1 mouse cellular context compared by ENCODE assay signal in the genomic region with DNA sequence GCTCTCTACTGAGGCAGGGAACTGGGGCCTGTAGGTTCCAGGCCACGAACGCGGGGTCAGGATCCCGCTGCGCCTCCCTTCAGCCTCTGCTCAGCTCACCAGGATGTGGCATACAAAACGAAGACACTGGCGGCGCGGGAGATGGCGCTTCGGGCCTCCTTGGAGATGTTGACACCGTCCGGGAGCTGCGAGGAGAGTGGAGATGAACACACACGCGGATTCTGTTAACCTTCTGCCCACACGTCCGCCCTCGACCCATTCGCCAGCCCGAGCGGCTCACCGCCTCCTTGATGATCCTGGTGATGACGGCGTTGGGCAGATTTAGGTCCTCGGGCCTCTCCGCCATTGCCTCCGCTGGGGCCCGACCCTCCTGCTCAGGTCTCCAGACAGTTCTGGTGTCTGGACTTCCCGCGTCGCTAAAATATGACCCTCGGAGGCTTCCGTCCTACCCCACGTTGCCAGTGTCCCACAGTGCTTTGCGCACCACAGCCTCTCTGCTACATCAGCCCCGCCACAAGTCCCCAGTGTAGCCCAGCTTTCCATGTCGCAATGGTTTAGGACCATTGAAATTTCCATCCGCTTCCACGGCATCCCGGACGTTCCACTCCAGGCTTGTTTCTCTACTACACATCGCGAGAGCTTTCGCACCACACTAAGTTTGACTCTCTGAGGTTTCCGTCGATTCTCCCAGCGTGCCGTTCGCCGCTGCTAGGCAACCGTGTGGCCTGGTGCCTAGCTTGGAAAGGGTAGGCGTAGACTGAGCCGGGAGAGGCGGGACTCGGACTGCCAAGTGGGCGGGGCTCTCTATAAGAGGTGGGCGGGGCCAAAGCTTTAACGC.
A peak's percentile ranks its signal among the peaks of the same experiment; 100 is the strongest.
TF ChIP-seq lines count a peak whose summit lies in the region.

A gene (minus strand): TSS at position 418 of the 838 bp plus-strand sequence.
A gene (plus strand): TSS at position 719 of the 838 bp plus-strand sequence.

TF ChIP-seq in CH12.LX, 34 proteins besides CTCF, POLR2A, EP300 and RAD21:
- TF ChIP-seq MEF2A (IDR thresholded peaks at IDR 0.05; ENCODE audit: borderline replicate concordance, low read depth, low read length) (peak; percentile 35; the same call in 1 of the 2 replicates), SIN3A (IDR thresholded peaks at IDR 0.05; ENCODE audit: low read length) (peak; percentile 91; the same call in 1 of the 2 replicates), ELF1 (IDR thresholded peaks at IDR 0.05; ENCODE audit: low read depth, low read length) (peak; percentile 82), TCF12 (IDR thresholded peaks at IDR 0.05; ENCODE audit: low read depth, low read length) (peak; percentile 18; the same call in 1 of the 2 replicates), RCOR1 (conservative IDR thresholded peaks at IDR 0.05; ENCODE audit: low read depth, low read length) (no peak), BHLHE40 (IDR thresholded peaks at IDR 0.05; ENCODE audit: low read depth, low read length) (no peak), IRF4 (IDR thresholded peaks at IDR 0.05; ENCODE audit: low read depth, low read length) (peak; percentile 28; the same call in 1 of the 2 replicates), UBTF (IDR thresholded peaks at IDR 0.05; ENCODE audit: low read depth, low read length) (no peak), JUN (IDR thresholded peaks at IDR 0.05; ENCODE audit: insufficient read depth, low read depth, low read length) (no peak), JUND (conservative IDR thresholded peaks at IDR 0.05; ENCODE audit: low read depth, low read length) (no peak), MYC (IDR thresholded peaks at IDR 0.05; ENCODE audit: low read depth, low read length) (peak; percentile 84; the same call in 1 of the 2 replicates), MXI1 (IDR thresholded peaks at IDR 0.05; ENCODE audit: low read depth, low read length) (peak; percentile 69), ZKSCAN1 (IDR thresholded peaks at IDR 0.05; ENCODE audit: borderline replicate concordance, low read depth, low read length) (no peak), ZMIZ1 (IDR thresholded peaks at IDR 0.05; ENCODE audit: low read depth, low read length) (no peak), GABPA (IDR thresholded peaks at IDR 0.05; ENCODE audit: insufficient replicate concordance, low read depth, low read length) (no peak; the same call in 1 of the 2 replicates), POLR2AphosphoS2 (IDR thresholded peaks at IDR 0.05; ENCODE audit: low read depth, low read length) (no peak), USF1 (IDR thresholded peaks at IDR 0.05; ENCODE audit: low read depth, low read length) (no peak), E2F4 (IDR thresholded peaks at IDR 0.05; ENCODE audit: insufficient replicate concordance, low read depth, low read length) (peak; percentile 80; the same call in 1 of the 2 replicates), MAX (IDR thresholded peaks at IDR 0.05; ENCODE audit: low read length) (peak; percentile 84; the same call in 1 of the 2 replicates), MAZ (IDR thresholded peaks at IDR 0.05; ENCODE audit: low read depth, low read length) (no peak), NRF1 (IDR thresholded peaks at IDR 0.05; ENCODE audit: low read depth, low read length) (0 out of 2 replicates have a peak, but pooled peaks have one; percentile 2), HCFC1 (IDR thresholded peaks at IDR 0.05; ENCODE audit: low read depth, low read length) (peak; percentile 94), NELFE (IDR thresholded peaks at IDR 0.05; ENCODE audit: low read depth, low read length) (peak; percentile 68; the same call in 1 of the 2 replicates), MAFK (IDR thresholded peaks at IDR 0.05; ENCODE audit: insufficient replicate concordance, low read length) (no peak), TBP (conservative IDR thresholded peaks at IDR 0.05; ENCODE audit: low read depth, low read length) (no peak), USF2 (conservative IDR thresholded peaks at IDR 0.05; ENCODE audit: low read depth, low read length) (no peak), ETS1 (conservative IDR thresholded peaks at IDR 0.05; ENCODE audit: low read depth, low read length) (no peak), KAT2A (IDR thresholded peaks at IDR 0.05; ENCODE audit: insufficient replicate concordance, low read length) (peak; percentile 91; the same call in 1 of the 2 replicates), CHD1 (IDR thresholded peaks at IDR 0.05; ENCODE audit: low read depth, low read length) (no peak), PAX5 (IDR thresholded peaks at IDR 0.05; ENCODE audit: low read length) (no peak), SMC3 (IDR thresholded peaks at IDR 0.05; ENCODE audit: low read depth, low read length) (no peak), CHD2 (IDR thresholded peaks at IDR 0.05; ENCODE audit: low read length) (peak; percentile 89), ZNF384 (IDR thresholded peaks at IDR 0.05; ENCODE audit: low read depth, low read length) (no peak), ZC3H11A (IDR thresholded peaks at IDR 0.05; ENCODE audit: low read depth, low read length) (no peak)
TF ChIP-seq in CH12.LX: peak in this region for 14.
